Mouse (Mus musculus) midbrain, embryonic 13.5 days (tissue): ENCODE measurements around the gene Knl1. TPM values are rescaled to one million over a fixed set of nuclear protein-coding genes. Genes with fewer than 3 reads are reported as not detected.

Experiments
- ATAC-seq: fragments of 200-750 bp; cut with Nextera tagmentation; 2 replicates; pipeline ENCODE4 v1.8.0; 2017; ENCODE audit warnings: mild to moderate bottlenecking, moderate TSS enrichment, moderate library complexity
- H3K27ac ChIP-seq: fragments of 300-500 bp; sonication (generic); 2 replicates; pipeline ENCODE4 v1.5.1; 2015; ENCODE audit warnings: inconsistent platforms, mild to moderate bottlenecking, moderate library complexity
- H3K27me3 ChIP-seq: fragments of 300-500 bp; sonication (generic); 2 replicates; pipeline ENCODE4 v1.6.1; 2015; ENCODE audit warnings: mild to moderate bottlenecking, inconsistent platforms
- H3K36me3 ChIP-seq: fragments of 300-500 bp; sonication (generic); 2 replicates; pipeline ENCODE4 v1.6.1; 2015; ENCODE audit warnings: mild to moderate bottlenecking, inconsistent platforms
- H3K4me1 ChIP-seq: fragments of 300-500 bp; sonication (generic); replicated peaks from 2 replicates; pipeline ENCODE4 v1.6.1; 2015; ENCODE audit warnings: inconsistent platforms
- H3K4me2 ChIP-seq: fragments of 300-500 bp; sonication (generic); replicated peaks from 2 replicates; pipeline ENCODE4 v1.6.1; 2015; ENCODE audit warnings: moderate library complexity, mild to moderate bottlenecking, inconsistent platforms
- H3K4me3 ChIP-seq: fragments of 300-500 bp; sonication (generic); replicated peaks from 2 replicates; pipeline ENCODE4 v1.5.1; 2015; ENCODE audit warnings: mild to moderate bottlenecking, inconsistent platforms
- H3K9ac ChIP-seq: fragments of 300-500 bp; sonication (generic); replicated peaks from 2 replicates; pipeline ENCODE4 v1.6.1; 2015; ENCODE audit warnings: mild to moderate bottlenecking, inconsistent platforms
- H3K9me3 ChIP-seq: fragments of 300-500 bp; sonication (generic); 2 replicates; pipeline ENCODE4 v1.6.1; 2016; ENCODE audit warnings: mild to moderate bottlenecking, inconsistent platforms
- WGBS: fragments of 180-500 bp; shearing (Covaris S2); methylation state at CpG from one replicate; pipeline ENCODE4 v1.1.7; 2015; 5-methylcytosine and 5-hydroxymethylcytosine counted together
- polyA plus RNA-seq: library from polyadenylated mRNA; unstranded; fragments of >200 nt; fragmentation: Nextera tagmentation; extraction: Ambion mirVana; gene quantifications from 2 replicates; pipeline ENCODE4 v1.2.1, GENCODE M21; 2015

The Knl1 gene
- polyA plus RNA-seq, 1 experiment from 2014 or later: 26.6 TPM

- no peaks in the 10 kb centered on the region for H3K9me3 ChIP-seq
- H3K4me3 ChIP-seq: no peak overlapping the region
- H3K36me3 ChIP-seq: peaks cover 94% of the 10 kb centered on the region
- WGBS: 88% methylated on average over 2 of the region's 2 CpGs
- H3K9ac ChIP-seq: no peak overlapping the region
- H3K4me2 ChIP-seq: no peak overlapping the region
- no peak overlapping the region for H3K27ac ChIP-seq
- no peak for ATAC-seq
- no peaks in the 10 kb centered on the region for H3K4me1 ChIP-seq
- no peaks in the 10 kb centered on the region for H3K27me3 ChIP-seq
Observed at GRCm38 (mm10) chr2:119145199-119145598, 98.3 kb downstream of the Knl1 start.

DNA sequence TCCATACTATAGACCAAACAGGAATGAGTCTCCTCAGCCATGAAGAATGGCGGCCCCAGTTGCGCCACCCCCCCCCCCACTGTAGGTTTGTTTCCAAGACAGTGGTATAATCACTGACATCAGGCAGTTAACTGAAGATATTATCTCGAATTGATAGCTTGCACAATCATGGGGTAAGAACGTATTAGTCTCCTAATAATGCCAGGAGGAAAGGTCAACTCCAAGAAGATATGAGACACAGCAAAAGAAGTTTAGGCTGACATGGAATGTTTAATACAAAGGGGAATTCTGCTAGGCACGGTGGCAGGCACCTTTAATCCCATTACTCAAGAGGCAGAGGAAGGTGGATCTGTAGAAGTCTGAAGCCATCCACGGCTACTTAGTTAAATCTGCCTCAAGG, 99.5 kb downstream of the Knl1 start:
- Histone ChIP-seq H3K4me1 (no peaks in the 10 kb centered on the region), H3K9me3 (no peaks in the 10 kb centered on the region), H3K9ac (no peak overlapping the region), H3K27ac (no peak overlapping the region), H3K27me3 (no peaks in the 10 kb centered on the region), H3K4me3 (no peak overlapping the region), H3K4me2 (no peak overlapping the region), H3K36me3 (peaks cover 96% of the 10 kb centered on the region)
- no peak for ATAC-seq
- 79% methylated on average over 6 of the region's 6 CpGs for WGBS

DNA sequence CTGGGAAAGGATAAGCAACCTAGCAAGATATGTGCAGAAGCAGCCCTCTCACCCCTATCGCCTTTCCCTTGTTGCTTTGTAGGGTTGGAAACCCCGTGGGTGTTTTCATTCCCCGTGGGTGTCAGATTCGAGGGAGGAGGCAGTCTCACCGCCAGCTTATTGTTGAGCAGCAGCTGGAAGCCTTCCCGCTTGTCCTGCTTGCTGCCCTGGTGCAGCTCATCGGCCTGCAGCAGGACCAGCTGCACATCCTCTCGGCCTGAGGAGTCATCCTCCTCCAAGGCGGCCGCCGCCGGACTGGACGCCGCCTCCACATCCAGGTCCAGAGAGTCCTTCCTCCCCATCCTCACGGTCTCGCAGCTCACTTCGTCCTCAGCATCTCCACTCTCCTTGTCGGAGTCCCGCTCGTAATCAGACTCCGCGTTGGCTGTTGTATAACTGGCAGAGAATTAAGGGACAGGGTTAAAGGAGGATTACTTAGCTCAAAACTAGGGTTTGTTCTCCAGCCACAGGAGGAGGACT, 100.3 kb downstream of the Knl1 start:
- no peak for ATAC-seq

GRCm38 (mm10) chr2:119147775-119148174, 100.9 kb downstream of the Knl1 start:
- H3K4me1 ChIP-seq: no peaks in the 10 kb centered on the region
- peaks cover 96% of the 10 kb centered on the region for H3K36me3 ChIP-seq
- 94% methylated on average over 8 of the region's 8 CpGs for WGBS
- no peak overlapping the region for H3K4me3 ChIP-seq
- ATAC-seq: no peak
- no peak overlapping the region for H3K4me2 ChIP-seq
- no peaks in the 10 kb centered on the region for H3K9me3 ChIP-seq
- no peak overlapping the region for H3K27ac ChIP-seq
- no peak overlapping the region for H3K9ac ChIP-seq
- H3K27me3 ChIP-seq: no peaks in the 10 kb centered on the region

More for the DNA sequence above, 100.3 kb downstream of the Knl1 start:
- H3K27me3 ChIP-seq: no peaks in the 10 kb centered on the region
- no peaks in the 10 kb centered on the region for H3K4me1 ChIP-seq
- no peak overlapping the region for H3K4me3 ChIP-seq
- H3K36me3 ChIP-seq: peaks cover 96% of the 10 kb centered on the region
- no peak overlapping the region for H3K4me2 ChIP-seq
- H3K27ac ChIP-seq: no peak overlapping the region
- no peak overlapping the region for H3K9ac ChIP-seq
- no peaks in the 10 kb centered on the region for H3K9me3 ChIP-seq
- 87% methylated on average over 22 of the region's 22 CpGs for WGBS

GRCm38 (mm10) chr2:119152255-119152654, 105.3 kb downstream of the Knl1 start:
- Histone ChIP-seq H3K4me2 (no peak overlapping the region), H3K9ac (no peak overlapping the region), H3K9me3 (no peaks in the 10 kb centered on the region), H3K4me3 (no peak overlapping the region), H3K27me3 (no peaks in the 10 kb centered on the region), H3K4me1 (peaks cover 18% of the 10 kb centered on the region), H3K36me3 (peaks cover 70% of the 10 kb centered on the region), H3K27ac (no peak overlapping the region)
- 93% methylated on average over 6 of the region's 6 CpGs for WGBS
- no peak for ATAC-seq

DNA sequence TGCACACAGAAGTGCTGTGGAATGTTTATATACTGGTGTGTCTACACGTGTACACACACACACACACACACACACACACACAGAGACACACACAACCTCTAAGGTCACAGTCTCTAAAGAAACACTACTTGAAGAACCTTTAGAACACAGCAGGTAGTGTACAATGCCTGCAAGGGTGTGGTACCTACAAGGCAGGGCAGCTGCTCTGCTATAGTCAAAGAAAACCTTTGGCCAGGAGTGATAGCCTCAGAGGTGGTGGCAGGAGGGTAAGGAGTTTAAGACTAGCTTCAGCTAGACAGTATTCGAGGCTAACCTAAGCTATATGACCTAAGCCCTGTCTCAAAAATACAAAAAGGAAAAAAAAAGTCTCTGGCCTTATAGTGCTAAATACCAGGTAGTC, 107.8 kb downstream of the Knl1 start:
- Histone ChIP-seq H3K27me3 (no peaks in the 10 kb centered on the region), H3K9ac (no peak overlapping the region), H3K4me3 (no peak overlapping the region), H3K4me2 (no peak overlapping the region), H3K36me3 (peaks cover 46% of the 10 kb centered on the region), H3K4me1 (peaks cover 22% of the 10 kb centered on the region), H3K9me3 (no peaks in the 10 kb centered on the region), H3K27ac (no peak overlapping the region)
- WGBS: 97% methylated on average over 2 of the region's 2 CpGs
- ATAC-seq: no peak

Other genes starting within 250 kb of the Knl1 start
- gene Knstrn, start 233.1 kb upstream of the Knl1 start, polyA plus RNA-seq: 62.7 and 66.1 TPM in 2 replicates
- gene Ivd, start 185.2 kb upstream of the Knl1 start, polyA plus RNA-seq: 42.5 and 42.8 TPM in 2 replicates
- 4.2 and 5.0 TPM in 2 replicates for gene Bahd1, start 146.7 kb upstream of the Knl1 start, polyA plus RNA-seq
- gene Chst14, start 120.6 kb upstream of the Knl1 start, polyA plus RNA-seq: 6.2 and 6.6 TPM in 2 replicates
- 30.7 and 31.9 TPM in 2 replicates for gene Ccdc32, start 17.7 kb upstream of the Knl1 start, polyA plus RNA-seq
- 5.6 and 5.8 TPM in 2 replicates for gene Rpusd2, start 12.3 kb upstream of the Knl1 start, polyA plus RNA-seq
- 21.3 and 22.5 TPM in 2 replicates for gene Rad51, start 65.7 kb downstream of the Knl1 start, polyA plus RNA-seq
- gene Rmdn3, start 109.9 kb downstream of the Knl1 start, polyA plus RNA-seq: 41.0 and 44.3 TPM in 2 replicates
- 4.4 and 15.5 TPM in 2 replicates for gene Gchfr, start 120.7 kb downstream of the Knl1 start, polyA plus RNA-seq
- 1.1 and 1.2 TPM in 2 replicates for gene Gm14137, start 127.4 kb downstream of the Knl1 start, polyA plus RNA-seq
- gene Zfyve19, start 161.5 kb downstream of the Knl1 start, polyA plus RNA-seq: 56.7 and 59.1 TPM in 2 replicates
- 24.0 and 24.3 TPM in 2 replicates for gene Dnajc17, start 161.7 kb downstream of the Knl1 start, polyA plus RNA-seq
- not detected in 2 replicates for gene Ppp1r14d, start 182.8 kb downstream of the Knl1 start, polyA plus RNA-seq
- 0.34 and 0.48 TPM in 2 replicates for gene Spint1, start 190.2 kb downstream of the Knl1 start, polyA plus RNA-seq
- gene Rhov, start 224.2 kb downstream of the Knl1 start, polyA plus RNA-seq: 15.1 and 15.5 TPM in 2 replicates
- 26.0 and 26.3 TPM in 2 replicates for gene Vps18, start 241.6 kb downstream of the Knl1 start, polyA plus RNA-seq